Mouse (Mus musculus) intestine, postnatal 0 days (tissue): Measurements from ENCODE around the gene Grin3b. TPM values are rescaled to one million over a fixed set of nuclear protein-coding genes. Genes with fewer than 3 reads are reported as not detected.

Experiments
- ATAC-seq: fragments of 200-750 bp; cut with Nextera tagmentation; 2 replicates; pipeline ENCODE4 v1.8.0; 2017; ENCODE audit warnings: mild to moderate bottlenecking, moderate TSS enrichment, moderate library complexity
- H3K27ac ChIP-seq: fragments of 300-500 bp; sonication (generic); 2 replicates; pipeline ENCODE4 v1.5.1; 2014; ENCODE audit warnings: mild to moderate bottlenecking, low read depth, low read length, moderate library complexity
- H3K27me3 ChIP-seq: fragments of 300-500 bp; sonication (generic); replicated peaks from 2 replicates; pipeline ENCODE4 v1.6.1; 2014; ENCODE audit warnings: low read length, mixed read lengths; ENCODE audit not compliant: control insufficient read depth, insufficient read depth
- H3K36me3 ChIP-seq: fragments of 300-500 bp; sonication (generic); 2 replicates; pipeline ENCODE4 v1.6.1; 2014; ENCODE audit warnings: mild to moderate bottlenecking, moderate library complexity; ENCODE audit not compliant: control insufficient read depth, insufficient read depth
- H3K4me1 ChIP-seq: fragments of 300-500 bp; sonication (generic); replicated peaks from 2 replicates; pipeline ENCODE4 v1.6.1; 2014; ENCODE audit warnings: antibody characterized with exemption, low read length, mixed read lengths; ENCODE audit not compliant: control insufficient read depth, insufficient read depth
- H3K4me2 ChIP-seq: fragments of 300-500 bp; sonication (generic); replicated peaks from 2 replicates; pipeline ENCODE4 v1.6.1; 2014; ENCODE audit warnings: low read depth, mild to moderate bottlenecking, moderate library complexity
- H3K4me3 ChIP-seq: fragments of 300-500 bp; sonication (generic); 2 replicates; pipeline ENCODE4 v1.5.1; 2014; ENCODE audit warnings: low read depth, low read length
- H3K9ac ChIP-seq: fragments of 300-500 bp; sonication (generic); 2 replicates; pipeline ENCODE4 v1.6.1; 2014; ENCODE audit warnings: mild to moderate bottlenecking, low read depth, low read length
- H3K9me3 ChIP-seq: fragments of 300-500 bp; sonication (generic); 2 replicates; pipeline ENCODE4 v1.6.1; 2016; ENCODE audit warnings: mixed run types; ENCODE audit not compliant: control insufficient read depth
- CTCF ChIP-seq: sonication (generic); IDR thresholded peaks from 2 replicates; pipeline ENCODE4 v1.5.1; 2016; ENCODE audit warnings: low read depth, mild to moderate bottlenecking, control low read depth, antibody characterized with exemption, moderate library complexity
- WGBS: fragments of 180-500 bp; shearing (Covaris S2); extraction: QIAGEN DNeasy Blood & Tissue Kit; methylation state at CpG from one replicate; pipeline ENCODE4 v1.1.7; 2014; 5-methylcytosine and 5-hydroxymethylcytosine counted together
- polyA plus RNA-seq: library from polyadenylated mRNA; unstranded; fragments of >200 nt; fragmentation: Nextera tagmentation; extraction: Ambion mirVana; gene quantifications from 2 replicates; pipeline ENCODE4 v1.2.1, GENCODE M21; 2015

The Grin3b gene
- polyA plus RNA-seq, 1 experiment from 2014 or later = 0.08 TPM

DNA sequence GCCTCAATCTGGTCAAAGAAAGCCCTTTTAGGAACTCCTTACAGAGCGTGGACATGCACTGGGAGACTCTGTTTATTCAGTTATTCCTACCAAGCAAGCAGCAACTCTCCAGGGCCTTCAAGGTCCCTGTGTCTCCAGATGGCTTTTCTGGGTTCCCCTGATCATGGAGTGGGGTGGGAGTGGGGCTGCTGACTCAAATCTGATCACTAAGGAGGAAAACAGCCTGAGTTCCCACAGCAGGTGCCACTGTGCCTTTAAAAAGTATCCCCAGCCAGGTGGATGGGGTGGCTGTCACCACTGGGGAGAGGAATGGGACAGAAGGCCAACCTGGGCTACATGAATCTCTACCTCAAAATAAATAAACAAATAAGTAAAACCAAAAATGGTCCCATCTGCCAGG lies 27.5 kb upstream of the Grin3b start:
- Histone ChIP-seq H3K36me3 (peaks cover 27% of the 10 kb centered on the region), H3K9me3 (no peaks in the 10 kb centered on the region), H3K4me3 (no peak overlapping the region), H3K4me1 (peaks cover 34% of the 10 kb centered on the region), H3K27ac (peak overlapping the region; percentile 88), H3K9ac (no peak overlapping the region), H3K4me2 (no peak overlapping the region), H3K27me3 (no peaks in the 10 kb centered on the region)
- TF ChIP-seq CTCF = no peak
- 42% methylated on average over 1 of the region's 1 CpGs for WGBS
- ATAC-seq = 0 out of 2 replicates have a peak, but pooled peaks have one; percentile 0

- Histone ChIP-seq H3K27ac (peak overlapping the region; percentile 88), H3K9ac (no peak overlapping the region), H3K27me3 (no peaks in the 10 kb centered on the region), H3K4me1 (peaks cover 33% of the 10 kb centered on the region), H3K4me3 (peak overlapping the region; percentile 21; the same call in 1 of the 2 replicates), H3K4me2 (peak overlapping the region; percentile 64), H3K9me3 (no peaks in the 10 kb centered on the region), H3K36me3 (peaks cover 30% of the 10 kb centered on the region)
- no peak for TF ChIP-seq CTCF
- ATAC-seq = peak; percentile 87
- WGBS = 33% methylated on average over 9 of the region's 9 CpGs
Observed at GRCm38 (mm10) chr10:79943471-79943901, 27.0 kb upstream of the Grin3b start.

- H3K4me2 ChIP-seq = peak overlapping the region; percentile 64
- H3K4me3 ChIP-seq = 0 out of 2 replicates have a peak overlapping the region, but pooled peaks have one; percentile 21
- H3K36me3 ChIP-seq = peaks cover 40% of the 10 kb centered on the region
- WGBS = 20% methylated on average over 16 of the region's 16 CpGs
- H3K9ac ChIP-seq = peak overlapping the region; percentile 40; the same call in 1 of the 2 replicates
- ATAC-seq = 0 out of 2 replicates have a peak, but pooled peaks have one; percentile 10
- TF ChIP-seq CTCF = no peak
- peaks cover 24% of the 10 kb centered on the region for H3K4me1 ChIP-seq
- no peaks in the 10 kb centered on the region for H3K9me3 ChIP-seq
- H3K27ac ChIP-seq = peak overlapping the region; percentile 88
- no peaks in the 10 kb centered on the region for H3K27me3 ChIP-seq
Observed at GRCm38 (mm10) chr10:79945507-79946234, 24.8 kb upstream of the Grin3b start.

DNA sequence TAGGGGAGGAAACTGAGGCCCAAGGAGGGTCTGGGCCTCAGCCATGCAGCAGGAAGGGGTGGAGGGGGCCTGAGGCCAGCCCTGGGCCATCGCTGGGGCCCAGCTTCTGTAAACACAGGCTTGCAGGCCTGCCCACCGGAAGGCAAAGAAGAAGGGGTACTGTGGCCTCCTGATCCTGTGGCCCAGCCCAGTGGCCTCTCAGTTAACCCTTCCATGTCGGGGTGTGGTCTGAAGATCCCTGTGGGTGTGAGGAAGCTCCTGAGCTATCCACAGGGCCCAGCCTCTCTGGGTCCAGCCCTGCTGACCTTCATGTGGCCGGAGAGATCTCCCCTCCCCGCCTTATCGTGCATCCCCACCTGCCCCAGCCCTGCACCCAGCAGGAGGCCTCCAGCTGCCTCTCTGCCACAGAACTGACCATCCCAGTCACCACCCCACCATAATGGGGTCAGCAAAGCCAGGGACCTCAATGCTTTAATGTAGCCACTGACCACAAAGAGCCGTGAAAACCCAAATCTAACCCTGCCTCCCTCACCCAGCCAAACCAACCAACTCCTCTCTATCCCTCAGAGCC lies 23.7 kb upstream of the Grin3b start:
- Histone ChIP-seq H3K27ac (peak overlapping the region; percentile 88), H3K4me3 (peak overlapping the region; percentile 21; the same call in 1 of the 2 replicates), H3K4me2 (peak overlapping the region; percentile 64), H3K4me1 (peaks cover 24% of the 10 kb centered on the region), H3K27me3 (no peaks in the 10 kb centered on the region), H3K9ac (peak overlapping the region; percentile 40), H3K36me3 (peaks cover 42% of the 10 kb centered on the region), H3K9me3 (no peaks in the 10 kb centered on the region)
- TF ChIP-seq CTCF = no peak
- peak; percentile 36 for ATAC-seq
- WGBS = 16% methylated on average over 7 of the region's 7 CpGs

DNA sequence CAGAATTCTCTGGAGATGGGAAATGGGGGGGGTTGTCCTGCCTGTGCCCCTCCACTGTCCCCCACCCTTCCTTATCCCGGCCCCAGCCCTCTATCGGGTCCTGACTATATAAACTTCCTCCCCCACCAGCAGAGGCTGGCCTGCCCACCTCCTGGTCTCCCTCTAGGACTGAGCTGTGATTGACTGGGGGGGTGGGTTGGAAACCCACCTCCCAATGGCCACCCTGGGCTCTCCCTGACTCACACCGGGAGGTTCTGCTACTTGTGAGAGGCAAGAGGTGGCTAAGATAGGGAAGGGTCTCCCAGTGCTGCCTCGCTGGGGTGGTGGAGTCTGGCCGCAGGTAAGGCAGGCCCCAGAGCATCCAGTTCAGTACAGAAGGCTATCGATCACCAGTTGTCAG lies 23.0 kb upstream of the Grin3b start:
- Histone ChIP-seq H3K4me1 (peaks cover 24% of the 10 kb centered on the region), H3K27ac (peak overlapping the region; percentile 88; the same call in 1 of the 2 replicates), H3K9ac (no peak overlapping the region), H3K27me3 (no peaks in the 10 kb centered on the region), H3K9me3 (no peaks in the 10 kb centered on the region), H3K4me3 (no peak overlapping the region), H3K4me2 (peak overlapping the region; percentile 64), H3K36me3 (peaks cover 44% of the 10 kb centered on the region)
- ATAC-seq = no peak
- no peak for TF ChIP-seq CTCF
- WGBS = 61% methylated on average over 6 of the region's 6 CpGs

- no peaks in the 10 kb centered on the region for H3K9me3 ChIP-seq
- no peak overlapping the region for H3K4me2 ChIP-seq
- H3K27me3 ChIP-seq = no peaks in the 10 kb centered on the region
- 62% methylated on average over 4 of the region's 4 CpGs for WGBS
- H3K9ac ChIP-seq = no peak overlapping the region
- no peak overlapping the region for H3K27ac ChIP-seq
- H3K4me1 ChIP-seq = peaks cover 20% of the 10 kb centered on the region
- no peak for TF ChIP-seq CTCF
- no peak overlapping the region for H3K4me3 ChIP-seq
- H3K36me3 ChIP-seq = peaks cover 48% of the 10 kb centered on the region
- no peak for ATAC-seq
Observed at GRCm38 (mm10) chr10:79949873-79950272, 20.6 kb upstream of the Grin3b start.
